Mouse (Mus musculus): Measurements from ENCODE around the gene Slit3. TPM values are rescaled to one million over a fixed set of nuclear protein-coding genes. Genes with fewer than 3 reads are reported as not detected.

Slit3 gene
- polyA plus RNA-seq, 1 experiment from 2014 or later = 4.5 TPM

GRCm38 (mm10) chr11:35305910-35306309, 184.9 kb downstream of the Slit3 start:
- Histone ChIP-seq H3K9ac (ENCODE audit: low read depth, low read length) (no peak overlapping the region), H3K27me3 (ENCODE audit: control insufficient read depth, insufficient read depth, low read depth, low read length) (no peaks in the 10 kb centered on the region), H3K27ac (ENCODE audit: low read length) (no peak overlapping the region), H3K9me3 (replicated peaks; ENCODE audit: control insufficient read depth, low read length, poor library complexity, severe bottlenecking) (no peaks in the 10 kb centered on the region), H3K4me2 (ENCODE audit: low read length) (no peak overlapping the region), H3K4me3 (ENCODE audit: low read depth, low read length) (no peak overlapping the region), H3K36me3 (ENCODE audit: control insufficient read depth, insufficient read depth, low read length) (no peaks in the 10 kb centered on the region), H3K4me1 (ENCODE audit: control insufficient read depth, insufficient read depth, low read length) (no peaks in the 10 kb centered on the region)
- 91% methylated on average over 3 of the region's 3 CpGs for WGBS
- ATAC-seq = no peak

- Histone ChIP-seq H3K36me3 (ENCODE audit: control insufficient read depth, insufficient read depth, low read length) (no peaks in the 10 kb centered on the region), H3K4me1 (ENCODE audit: control insufficient read depth, insufficient read depth, low read length) (no peaks in the 10 kb centered on the region), H3K4me2 (ENCODE audit: low read length) (no peak overlapping the region), H3K9me3 (replicated peaks; ENCODE audit: control insufficient read depth, low read length, poor library complexity, severe bottlenecking) (no peaks in the 10 kb centered on the region), H3K9ac (ENCODE audit: low read depth, low read length) (no peak overlapping the region), H3K27me3 (ENCODE audit: control insufficient read depth, insufficient read depth, low read depth, low read length) (no peaks in the 10 kb centered on the region), H3K4me3 (ENCODE audit: low read depth, low read length) (no peak overlapping the region), H3K27ac (ENCODE audit: low read length) (no peak overlapping the region)
- no peak for ATAC-seq
- WGBS = 70% methylated on average over 5 of the region's 5 CpGs
Observed at GRCm38 (mm10) chr11:35306922-35307321, 185.9 kb downstream of the Slit3 start.

- Histone ChIP-seq H3K4me1 (ENCODE audit: control insufficient read depth, insufficient read depth, low read length) (no peaks in the 10 kb centered on the region), H3K4me3 (ENCODE audit: low read depth, low read length) (no peak overlapping the region), H3K9me3 (replicated peaks; ENCODE audit: control insufficient read depth, low read length, poor library complexity, severe bottlenecking) (no peaks in the 10 kb centered on the region), H3K36me3 (ENCODE audit: control insufficient read depth, insufficient read depth, low read length) (no peaks in the 10 kb centered on the region), H3K27ac (ENCODE audit: low read length) (no peak overlapping the region), H3K4me2 (ENCODE audit: low read length) (no peak overlapping the region), H3K9ac (ENCODE audit: low read depth, low read length) (no peak overlapping the region), H3K27me3 (ENCODE audit: control insufficient read depth, insufficient read depth, low read depth, low read length) (0 out of 2 replicates have a peak, but pooled peaks cover under 1% of the 10 kb centered on the region)
- ATAC-seq = no peak
- 95% methylated on average over 4 of the region's 4 CpGs for WGBS
Observed at GRCm38 (mm10) chr11:35307992-35308391, 187.0 kb downstream of the Slit3 start.

- H3K36me3 ChIP-seq (ENCODE audit: control insufficient read depth, insufficient read depth, low read length) = no peaks in the 10 kb centered on the region
Observed at GRCm38 (mm10) chr11:35315449-35316028, 194.5 kb downstream of the Slit3 start.

DNA sequence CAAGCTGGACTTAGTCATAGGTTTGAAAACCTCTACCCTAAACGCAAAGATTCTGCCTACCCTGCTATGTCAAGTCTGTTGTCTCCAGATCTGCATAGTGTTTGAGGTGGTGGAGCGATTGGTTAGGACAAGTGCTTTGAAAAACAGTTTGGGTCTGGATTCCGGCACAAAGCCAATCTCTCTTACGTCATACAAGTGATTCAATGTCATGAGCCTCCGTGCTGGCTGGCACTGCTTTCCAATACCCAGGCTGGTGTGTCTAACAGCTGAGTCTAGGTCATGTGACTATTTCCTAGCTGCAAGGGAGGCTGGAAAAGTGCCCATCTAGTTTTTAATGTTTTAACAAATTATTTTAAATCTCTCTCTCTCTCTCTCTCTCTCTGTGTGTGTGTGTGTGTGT, 196.2 kb downstream of the Slit3 start:
- Histone ChIP-seq H3K27ac (ENCODE audit: low read length) (no peak overlapping the region), H3K4me1 (ENCODE audit: control insufficient read depth, insufficient read depth, low read length) (peaks cover 9% of the 10 kb centered on the region), H3K27me3 (ENCODE audit: control insufficient read depth, insufficient read depth, low read depth, low read length) (peaks cover 7% of the 10 kb centered on the region), H3K4me3 (ENCODE audit: low read depth, low read length) (no peak overlapping the region), H3K36me3 (ENCODE audit: control insufficient read depth, insufficient read depth, low read length) (no peaks in the 10 kb centered on the region), H3K9me3 (replicated peaks; ENCODE audit: control insufficient read depth, low read length, poor library complexity, severe bottlenecking) (no peaks in the 10 kb centered on the region), H3K9ac (ENCODE audit: low read depth, low read length) (no peak overlapping the region), H3K4me2 (ENCODE audit: low read length) (no peak overlapping the region)
- no peak for ATAC-seq
- WGBS = 94% methylated on average over 5 of the region's 5 CpGs

More at GRCm38 (mm10) chr11:35315449-35316028, 194.5 kb downstream of the Slit3 start:
- no peaks in the 10 kb centered on the region for H3K9me3 ChIP-seq (replicated peaks; ENCODE audit: control insufficient read depth, low read length, poor library complexity, severe bottlenecking)
- H3K4me1 ChIP-seq (ENCODE audit: control insufficient read depth, insufficient read depth, low read length) = peaks cover 9% of the 10 kb centered on the region
- no peak overlapping the region for H3K9ac ChIP-seq (ENCODE audit: low read depth, low read length)
- peaks cover 4% of the 10 kb centered on the region for H3K27me3 ChIP-seq (ENCODE audit: control insufficient read depth, insufficient read depth, low read depth, low read length)
- H3K4me3 ChIP-seq (ENCODE audit: low read depth, low read length) = no peak overlapping the region
- WGBS = 75% methylated on average over 5 of the region's 5 CpGs
- H3K4me2 ChIP-seq (ENCODE audit: low read length) = no peak overlapping the region
- H3K27ac ChIP-seq (ENCODE audit: low read length) = no peak overlapping the region
- ATAC-seq = no peak

GRCm38 (mm10) chr11:35317775-35318432, 196.9 kb downstream of the Slit3 start:
- Histone ChIP-seq H3K4me1 (ENCODE audit: control insufficient read depth, insufficient read depth, low read length) (peaks cover 9% of the 10 kb centered on the region), H3K4me3 (ENCODE audit: low read depth, low read length) (no peak overlapping the region), H3K27me3 (ENCODE audit: control insufficient read depth, insufficient read depth, low read depth, low read length) (peaks cover 7% of the 10 kb centered on the region), H3K9me3 (replicated peaks; ENCODE audit: control insufficient read depth, low read length, poor library complexity, severe bottlenecking) (no peaks in the 10 kb centered on the region), H3K27ac (ENCODE audit: low read length) (peak overlapping the region; percentile 50; the same call in 1 of the 2 replicates), H3K36me3 (ENCODE audit: control insufficient read depth, insufficient read depth, low read length) (no peaks in the 10 kb centered on the region), H3K4me2 (ENCODE audit: low read length) (no peak overlapping the region), H3K9ac (ENCODE audit: low read depth, low read length) (no peak overlapping the region)
- WGBS = 30% methylated on average over 7 of the region's 7 CpGs
- peak; percentile 92 for ATAC-seq

GRCm38 (mm10) chr11:35318433-35319020, 197.5 kb downstream of the Slit3 start:
- H3K27me3 ChIP-seq (ENCODE audit: control insufficient read depth, insufficient read depth, low read depth, low read length) = peaks cover 3% of the 10 kb centered on the region
- peak overlapping the region; percentile 50; the same call in 1 of the 2 replicates for H3K27ac ChIP-seq (ENCODE audit: low read length)
- no peak for ATAC-seq
- H3K4me2 ChIP-seq (ENCODE audit: low read length) = no peak overlapping the region
- 21% methylated on average over 12 of the region's 12 CpGs for WGBS
- H3K36me3 ChIP-seq (ENCODE audit: control insufficient read depth, insufficient read depth, low read length) = no peaks in the 10 kb centered on the region
- H3K9me3 ChIP-seq (replicated peaks; ENCODE audit: control insufficient read depth, low read length, poor library complexity, severe bottlenecking) = no peaks in the 10 kb centered on the region
- no peak overlapping the region for H3K4me3 ChIP-seq (ENCODE audit: low read depth, low read length)
- no peak overlapping the region for H3K9ac ChIP-seq (ENCODE audit: low read depth, low read length)
- peaks cover 9% of the 10 kb centered on the region for H3K4me1 ChIP-seq (ENCODE audit: control insufficient read depth, insufficient read depth, low read length)

DNA sequence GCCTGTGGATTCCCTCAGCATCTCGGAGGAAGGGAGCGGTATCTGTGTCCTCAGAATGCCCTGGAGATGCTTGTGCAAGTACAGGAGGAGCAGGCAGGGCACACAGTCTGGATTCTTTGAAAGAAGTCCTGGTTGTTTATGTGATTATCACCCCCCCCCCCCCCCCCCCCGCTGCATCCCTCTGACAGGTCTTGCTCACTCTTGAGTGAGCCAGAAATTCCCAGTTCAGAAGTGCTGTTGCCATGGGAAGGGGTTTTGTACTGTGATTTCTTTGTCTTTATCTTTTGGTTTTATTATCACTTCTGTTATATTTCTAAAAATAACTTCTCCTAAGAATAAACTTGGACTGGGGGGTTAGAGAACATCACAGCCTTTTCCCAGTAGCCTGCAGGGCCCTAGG, 199.5 kb downstream of the Slit3 start:
- no peak overlapping the region for H3K9ac ChIP-seq (ENCODE audit: low read depth, low read length)
- no peak overlapping the region for H3K4me3 ChIP-seq (ENCODE audit: low read depth, low read length)
- H3K27me3 ChIP-seq (ENCODE audit: control insufficient read depth, insufficient read depth, low read depth, low read length) = peaks cover 7% of the 10 kb centered on the region
- WGBS = 92% methylated on average over 2 of the region's 3 CpGs
- H3K4me1 ChIP-seq (ENCODE audit: control insufficient read depth, insufficient read depth, low read length) = peaks cover 9% of the 10 kb centered on the region
- H3K36me3 ChIP-seq (ENCODE audit: control insufficient read depth, insufficient read depth, low read length) = no peaks in the 10 kb centered on the region
- no peak overlapping the region for H3K27ac ChIP-seq (ENCODE audit: low read length)
- H3K9me3 ChIP-seq (replicated peaks; ENCODE audit: control insufficient read depth, low read length, poor library complexity, severe bottlenecking) = no peaks in the 10 kb centered on the region
- no peak for ATAC-seq
- no peak overlapping the region for H3K4me2 ChIP-seq (ENCODE audit: low read length)

DNA sequence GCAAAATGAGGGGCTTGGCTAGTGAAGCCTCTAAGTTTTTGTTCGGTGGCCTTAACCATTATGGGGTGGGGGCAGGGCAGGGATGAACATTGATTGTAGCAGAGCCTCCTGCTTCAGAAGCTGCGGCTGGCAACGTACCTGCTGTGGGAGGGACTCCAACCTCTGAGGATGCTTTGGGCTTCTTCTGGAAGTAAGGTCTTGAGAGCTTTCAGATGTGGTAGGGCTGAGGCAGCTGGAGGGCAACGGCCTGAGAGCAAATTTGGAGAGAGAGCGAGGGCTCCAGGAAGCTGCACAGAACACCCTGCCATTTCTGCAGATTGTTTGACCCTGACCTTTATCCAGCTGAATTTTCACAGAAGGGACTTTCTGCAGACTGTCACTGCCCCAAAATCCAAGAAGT, 203.4 kb downstream of the Slit3 start:
- Histone ChIP-seq H3K27ac (ENCODE audit: low read length) (no peak overlapping the region), H3K4me1 (ENCODE audit: control insufficient read depth, insufficient read depth, low read length) (peaks cover 4% of the 10 kb centered on the region), H3K27me3 (ENCODE audit: control insufficient read depth, insufficient read depth, low read depth, low read length) (peaks cover 25% of the 10 kb centered on the region), H3K9me3 (replicated peaks; ENCODE audit: control insufficient read depth, low read length, poor library complexity, severe bottlenecking) (no peaks in the 10 kb centered on the region), H3K4me2 (ENCODE audit: low read length) (no peak overlapping the region), H3K9ac (ENCODE audit: low read depth, low read length) (no peak overlapping the region), H3K4me3 (ENCODE audit: low read depth, low read length) (no peak overlapping the region), H3K36me3 (ENCODE audit: control insufficient read depth, insufficient read depth, low read length) (no peaks in the 10 kb centered on the region)
- 62% methylated on average over 5 of the region's 5 CpGs for WGBS
- ATAC-seq = no peak

Data from midbrain, embryonic 16.5 days (tissue).